Mouse (Mus musculus) CD4-positive, CD25-positive, alpha-beta regulatory T cell, adult 4 months (primary cell): ENCODE measurements around the gene Lysmd4. TPM values are rescaled to one million over a fixed set of nuclear protein-coding genes. Genes with fewer than 3 reads are reported as not detected.

Experiments used
- ATAC-seq: one replicate; pipeline ENCODE4 v1.8.0; 2017
- polyA plus RNA-seq, 2 experiments: library from polyadenylated mRNA; unstranded; fragments of 100-300 nt; shearing (Covaris generic); gene quantifications; one replicate each; pipeline ENCODE4 v1.2.1; 2017

Lysmd4 gene
- polyA plus RNA-seq, 2 experiments from 2014 or later, result 6.1 to 9.1 TPM

DNA sequence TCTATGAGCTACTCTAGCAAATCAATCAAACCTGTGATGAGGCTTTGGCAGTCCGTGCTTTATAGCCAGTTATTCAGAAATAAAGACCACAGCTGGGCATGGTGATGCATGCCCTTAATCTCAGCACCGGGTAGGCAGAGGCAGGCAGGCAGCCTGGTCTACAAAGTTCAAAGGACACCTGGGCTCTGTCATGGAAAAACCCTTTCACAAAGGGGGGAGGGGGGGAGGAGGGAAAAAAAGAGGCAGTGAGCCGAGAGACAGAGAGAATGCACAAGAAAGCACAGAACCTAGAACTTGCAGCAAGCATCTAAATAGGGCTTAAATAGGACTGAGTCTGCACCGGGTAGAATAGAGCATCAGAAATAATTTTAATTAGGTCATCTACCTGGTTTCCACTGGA lies 130.6 kb downstream of the Lysmd4 start:
- ATAC-seq, result peak; percentile 35

DNA sequence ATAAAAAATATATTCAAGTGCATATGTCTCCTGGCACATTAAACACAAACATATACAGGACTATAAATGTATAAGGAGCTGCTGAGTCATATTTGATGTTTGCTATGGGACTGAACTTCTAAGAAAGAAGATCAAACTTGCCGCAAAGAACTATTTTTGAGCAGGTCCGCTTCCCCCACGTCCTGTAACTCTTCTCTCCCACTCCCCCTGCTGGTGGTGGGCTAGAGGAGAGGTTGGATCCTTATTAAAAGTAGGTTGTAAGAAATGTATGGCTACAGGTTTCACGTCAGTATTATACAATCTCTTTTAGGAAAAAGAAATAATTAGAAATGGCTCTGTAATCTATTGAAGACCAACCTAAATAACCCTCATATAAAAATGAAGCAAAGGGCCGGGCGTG lies 131.3 kb downstream of the Lysmd4 start:
- ATAC-seq, result peak; percentile 90

DNA sequence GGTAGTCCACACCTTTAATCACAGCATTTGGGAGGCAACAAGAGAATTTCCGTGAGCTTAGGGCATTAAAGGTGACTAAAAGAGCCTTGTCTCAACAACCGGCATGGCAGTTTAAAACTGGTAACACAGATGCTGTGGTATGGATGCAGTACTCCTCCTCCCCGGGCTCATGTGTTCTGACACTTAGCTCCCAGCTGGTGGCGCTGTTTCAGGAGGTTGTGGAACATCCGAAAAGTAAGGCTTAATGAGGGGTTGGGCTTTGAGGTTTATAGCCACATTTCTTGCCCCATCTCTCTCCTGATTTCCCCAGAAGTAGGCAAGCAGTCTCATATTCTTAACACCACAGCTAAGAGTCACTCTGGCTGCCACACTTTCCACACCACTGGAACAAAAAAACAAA lies 133.5 kb downstream of the Lysmd4 start:
- ATAC-seq, result no peak

Other genes with a start within 250 kb of the Lysmd4 start
- gene Mef2a, start 150.3 kb downstream of the Lysmd4 start, polyA plus RNA-seq, result 10 to 100 TPM in 1 of 2 experiments, 1 to 10 TPM in 1; 9.9 to 11.3 TPM